Mouse (Mus musculus): Measurements from ENCODE around the gene Catsper4. TPM values are rescaled to one million over a fixed set of nuclear protein-coding genes. Genes with fewer than 3 reads are reported as not detected.

Catsper4 gene
- polyA plus RNA-seq, 1 experiment from 2014 or later: 0.23 TPM

GRCm38 (mm10) chr4:134206488-134207053 is 20.6 kb downstream of the Catsper4 start:
- 55% methylated on average over 6 of the region's 6 CpGs for WGBS
- Histone ChIP-seq H3K36me3 (no peaks in the 10 kb centered on the region), H3K27ac (no peak overlapping the region), H3K4me2 (replicated peaks) (no peak overlapping the region), H3K9me3 (no peaks in the 10 kb centered on the region), H3K27me3 (no peaks in the 10 kb centered on the region), H3K9ac (no peak overlapping the region), H3K4me3 (no peak overlapping the region), H3K4me1 (no peaks in the 10 kb centered on the region)
- ATAC-seq (ENCODE audit: low FRiP score, low read depth): no peak

- Histone ChIP-seq H3K9ac (no peak overlapping the region), H3K4me2 (replicated peaks) (no peak overlapping the region), H3K9me3 (no peaks in the 10 kb centered on the region), H3K27me3 (no peaks in the 10 kb centered on the region), H3K36me3 (no peaks in the 10 kb centered on the region), H3K27ac (no peak overlapping the region), H3K4me3 (no peak overlapping the region), H3K4me1 (no peaks in the 10 kb centered on the region)
- WGBS: 82% methylated on average over 17 of the region's 17 CpGs
- no peak for ATAC-seq (ENCODE audit: low FRiP score, low read depth)
These were observed 23.8 kb downstream of the Catsper4 start for GRCm38 (mm10) chr4:134203340-134203896.

- no peak within 1 kb of the TSS for H3K4me2 ChIP-seq (replicated peaks)
- WGBS: 89% methylated on average over 4 of the region's 4 CpGs
- no peak for ATAC-seq (ENCODE audit: low FRiP score, low read depth)
- H3K4me1 ChIP-seq: no peaks in the 10 kb centered on the region
- no peaks in the 10 kb centered on the region for H3K9me3 ChIP-seq
- H3K36me3 ChIP-seq: no peaks in the 10 kb centered on the region
- H3K9ac ChIP-seq: no peak within 1 kb of the TSS
- H3K27me3 ChIP-seq: no peaks in the 10 kb centered on the region
- no peak within 1 kb of the TSS for H3K27ac ChIP-seq
- H3K4me3 ChIP-seq: no peak within 1 kb of the TSS
These were observed 24.3 kb downstream of the Catsper4 start, which contains the start of gene Gm7534 for GRCm38 (mm10) chr4:134202904-134203303. Gene Gm7534, minus strand, starts transcription at chr4:134203004.

- Histone ChIP-seq H3K4me3 (no peak overlapping the region), H3K36me3 (no peaks in the 10 kb centered on the region), H3K27me3 (no peaks in the 10 kb centered on the region), H3K4me2 (replicated peaks) (no peak overlapping the region), H3K4me1 (no peaks in the 10 kb centered on the region), H3K9me3 (no peaks in the 10 kb centered on the region), H3K27ac (no peak overlapping the region), H3K9ac (no peak overlapping the region)
- 83% methylated on average over 2 of the region's 2 CpGs for WGBS
- no peak for ATAC-seq (ENCODE audit: low FRiP score, low read depth)
These were observed 27.8 kb downstream of the Catsper4 start for GRCm38 (mm10) chr4:134199371-134199770.

GRCm38 (mm10) chr4:134186268-134186667 is 40.9 kb downstream of the Catsper4 start:
- ATAC-seq (ENCODE audit: low FRiP score, low read depth): no peak
- Histone ChIP-seq H3K4me1 (peaks cover 11% of the 10 kb centered on the region), H3K36me3 (no peaks in the 10 kb centered on the region), H3K27ac (peak overlapping the region; percentile 81), H3K4me3 (peak overlapping the region; percentile 68), H3K4me2 (replicated peaks) (peak overlapping the region; percentile 93), H3K9ac (peak overlapping the region; percentile 86), H3K9me3 (no peaks in the 10 kb centered on the region), H3K27me3 (no peaks in the 10 kb centered on the region)
- WGBS: under 1% methylated on average over 22 of the region's 22 CpGs

- Histone ChIP-seq H3K4me3 (peak overlapping the region; percentile 68), H3K36me3 (no peaks in the 10 kb centered on the region), H3K27me3 (no peaks in the 10 kb centered on the region), H3K9me3 (no peaks in the 10 kb centered on the region), H3K4me1 (peaks cover 11% of the 10 kb centered on the region), H3K4me2 (replicated peaks) (peak overlapping the region; percentile 93), H3K9ac (peak overlapping the region; percentile 86), H3K27ac (no peak overlapping the region)
- 78% methylated on average over 3 of the region's 3 CpGs for WGBS
- ATAC-seq (ENCODE audit: low FRiP score, low read depth): no peak
These were observed 41.6 kb downstream of the Catsper4 start for GRCm38 (mm10) chr4:134185569-134185968.

GRCm38 (mm10) chr4:134183711-134184110 is 43.5 kb downstream of the Catsper4 start:
- Histone ChIP-seq H3K9me3 (no peaks in the 10 kb centered on the region), H3K27ac (no peak overlapping the region), H3K4me2 (replicated peaks) (no peak overlapping the region), H3K36me3 (no peaks in the 10 kb centered on the region), H3K27me3 (no peaks in the 10 kb centered on the region), H3K4me1 (peaks cover 11% of the 10 kb centered on the region), H3K9ac (no peak overlapping the region), H3K4me3 (no peak overlapping the region)
- 84% methylated on average over 3 of the region's 3 CpGs for WGBS
- no peak for ATAC-seq (ENCODE audit: low FRiP score, low read depth)

GRCm38 (mm10) chr4:134181825-134182224 is 45.4 kb downstream of the Catsper4 start:
- ATAC-seq (ENCODE audit: low FRiP score, low read depth): no peak
- no peaks in the 10 kb centered on the region for H3K9me3 ChIP-seq
- no peak overlapping the region for H3K27ac ChIP-seq
- H3K36me3 ChIP-seq: no peaks in the 10 kb centered on the region
- H3K4me3 ChIP-seq: no peak overlapping the region
- H3K9ac ChIP-seq: no peak overlapping the region
- H3K4me1 ChIP-seq: peaks cover 11% of the 10 kb centered on the region
- no peaks in the 10 kb centered on the region for H3K27me3 ChIP-seq
- H3K4me2 ChIP-seq (replicated peaks): no peak overlapping the region

- Histone ChIP-seq H3K36me3 (no peaks in the 10 kb centered on the region), H3K4me1 (peaks cover 10% of the 10 kb centered on the region), H3K27ac (no peak overlapping the region), H3K27me3 (no peaks in the 10 kb centered on the region), H3K9ac (no peak overlapping the region), H3K4me2 (replicated peaks) (no peak overlapping the region), H3K4me3 (no peak overlapping the region), H3K9me3 (no peaks in the 10 kb centered on the region)
- 80% methylated on average over 1 of the region's 1 CpGs for WGBS
- ATAC-seq (ENCODE audit: low FRiP score, low read depth): no peak
These were observed 46.1 kb downstream of the Catsper4 start for GRCm38 (mm10) chr4:134181112-134181511.

- Histone ChIP-seq H3K4me1 (no peaks in the 10 kb centered on the region), H3K27me3 (no peaks in the 10 kb centered on the region), H3K36me3 (peaks cover 20% of the 10 kb centered on the region), H3K4me2 (replicated peaks) (no peak overlapping the region), H3K4me3 (no peak overlapping the region), H3K27ac (no peak overlapping the region), H3K9me3 (no peaks in the 10 kb centered on the region), H3K9ac (no peak overlapping the region)
- 85% methylated on average over 3 of the region's 3 CpGs for WGBS
- no peak for ATAC-seq (ENCODE audit: low FRiP score, low read depth)
These were observed 54.8 kb downstream of the Catsper4 start for GRCm38 (mm10) chr4:134172391-134172790.

- Histone ChIP-seq H3K4me2 (replicated peaks) (no peak overlapping the region), H3K9ac (no peak overlapping the region), H3K27ac (no peak overlapping the region), H3K4me3 (no peak overlapping the region), H3K9me3 (no peaks in the 10 kb centered on the region), H3K36me3 (peaks cover 39% of the 10 kb centered on the region), H3K4me1 (no peaks in the 10 kb centered on the region), H3K27me3 (no peaks in the 10 kb centered on the region)
- no peak for ATAC-seq (ENCODE audit: low FRiP score, low read depth)
- WGBS: 95% methylated on average over 3 of the region's 3 CpGs
These were observed 60.3 kb downstream of the Catsper4 start for GRCm38 (mm10) chr4:134166906-134167305.

- H3K27me3 ChIP-seq: no peaks in the 10 kb centered on the region
- no peak overlapping the region for H3K4me3 ChIP-seq
- H3K4me1 ChIP-seq: no peaks in the 10 kb centered on the region
- H3K27ac ChIP-seq: no peak overlapping the region
- no peaks in the 10 kb centered on the region for H3K9me3 ChIP-seq
- no peak overlapping the region for H3K9ac ChIP-seq
- whole genome bisulfite sequencing: 96% methylated on average over 3 of the region's 3 CpGs
- no peak overlapping the region for H3K4me2 ChIP-seq (replicated peaks)
- H3K36me3 ChIP-seq: peaks cover 34% of the 10 kb centered on the region
- ATAC-seq (ENCODE audit: low FRiP score, low read depth): no peak
These were observed 61.4 kb downstream of the Catsper4 start for GRCm38 (mm10) chr4:134165548-134166465.

All from limb, embryonic 13.5 days (tissue).